8 mouse cellular contexts compared by ENCODE assay signal in genomic region chr9:21426013-21426412, GRCm38 (mm10). TPM values are rescaled to one million over a fixed set of nuclear protein-coding genes. Genes with fewer than 3 reads are reported as not detected.
DNase-seq lines count a peak whose midpoint lies in the region; ATAC-seq and TF ChIP-seq lines count a peak whose summit lies in the region.

No protein-coding gene starts in this region.

- H3K27ac ChIP-seq in layer of hippocampus, adult 2 months, result peak overlapping the region; percentile 95
- H3K27ac ChIP-seq in forebrain, embryonic 13.5 days, result no peak overlapping the region
- peak overlapping the region; percentile 66 for H3K27ac ChIP-seq in macrophage

- 42% methylated on average over 1 of the region's 1 CpGs for WGBS in forebrain, embryonic 13.5 days
- 0% methylated on average over 1 of the region's 1 CpGs for WGBS in macrophage (ENCODE audit: missing documents)

- peak overlapping the region; percentile 97 for H3K4me2 ChIP-seq in forebrain, embryonic 13.5 days

- no peaks in the 10 kb centered on the region for H3K9me3 ChIP-seq in forebrain, embryonic 13.5 days (replicated peaks)

- H3K27me3 ChIP-seq in forebrain, embryonic 13.5 days, result no peaks in the 10 kb centered on the region

- no peak for DNase-seq in layer of hippocampus, adult 2 months (ENCODE audit: low spot score in 2 of 2)
- DNase-seq in layer of hippocampus, postnatal 36 days, result no peak
- DNase-seq in kidney, postnatal 10 days, result peak; percentile 54
- DNase-seq in retina, postnatal 1 day, result no peak
- no peak for DNase-seq in cerebellum, adult 11-12 months
- DNase-seq in c-Kit-positive CD71-positive TER-119-positive erythroid progenitor cells, embryonic 14.5 days (ENCODE audit: low spot score), result no peak

- H3K4me3 ChIP-seq in layer of hippocampus, adult 2 months, result peak overlapping the region; percentile 100
- peak overlapping the region; percentile 82 for H3K4me3 ChIP-seq in forebrain, embryonic 13.5 days
- H3K4me3 ChIP-seq in macrophage (ENCODE audit: inconsistent target), result peak overlapping the region; percentile 96

- H3K79me2 ChIP-seq in macrophage (ENCODE audit: inconsistent target), result peaks cover 62% of the 10 kb centered on the region

- peaks cover 56% of the 10 kb centered on the region for H3K4me1 ChIP-seq in forebrain, embryonic 13.5 days

- H3K36me3 ChIP-seq in forebrain, embryonic 13.5 days (ENCODE audit: poor library complexity, severe bottlenecking), result peaks cover 6% of the 10 kb centered on the region
- no peaks in the 10 kb centered on the region for H3K36me3 ChIP-seq in macrophage (ENCODE audit: inconsistent target)

- H3K9ac ChIP-seq in forebrain, embryonic 13.5 days, result peak overlapping the region; percentile 89

- no peak for ATAC-seq in forebrain, embryonic 13.5 days

- TF ChIP-seq CTCF in layer of hippocampus, adult 2 months (conservative IDR thresholded peaks at IDR 0.05), result no peak

RNA-seq across cellular contexts. Expression of gene Dnm2, which starts 1.3 kb away (rescaled TPM):
- 10 to 100 TPM; 58.0 to 69.6 TPM for total RNA-seq in layer of hippocampus, adult 2 months (2021)
- 10 to 100 TPM; 58.1 to 70.6 TPM for total RNA-seq in layer of hippocampus, postnatal 36 days (2021)
- 71.8 and 72.4 TPM in 2 replicates for polyA plus RNA-seq in forebrain, embryonic 13.5 days (2015; fragmentation: Nextera tagmentation; extraction: Ambion mirVana)
- 100 to 1,000 TPM; 187 to 515 (median 394) TPM for total RNA-seq in macrophage (2018; cell fraction: chromatin; rRNA removed)
- 100 to 1,000 TPM in 21 of 26 experiments, 10 to 100 TPM in 5; 84.7 to 144 (median 113) TPM for total RNA-seq in macrophage (2018; cell fraction: cytosol; rRNA removed)
- total RNA-seq in macrophage (2018; cell fraction: nucleus; rRNA removed), result 100 to 1,000 TPM; 106 to 277 (median 208) TPM
- 101 to 145 TPM (median 112 TPM) in 3 replicates for polyA plus RNA-seq in macrophage (2018)

RNA-seq across cellular contexts. Expression of gene Qtrt1, which starts 14.4 kb away (rescaled TPM):
- total RNA-seq in layer of hippocampus, adult 2 months (2021), result 10 to 100 TPM; 31.2 to 46.2 TPM
- total RNA-seq in layer of hippocampus, postnatal 36 days (2021), result 10 to 100 TPM; 36.6 to 44.2 TPM
- 46.9 and 55.9 TPM in 2 replicates for polyA plus RNA-seq in forebrain, embryonic 13.5 days (2015; fragmentation: Nextera tagmentation; extraction: Ambion mirVana)
- total RNA-seq in macrophage (2018; cell fraction: chromatin; rRNA removed), result 10 to 100 TPM; 12.0 to 53.9 (median 28.6) TPM
- total RNA-seq in macrophage (2018; cell fraction: cytosol; rRNA removed), result 1 to 10 TPM; 2.9 to 7.9 (median 6.6) TPM
- total RNA-seq in macrophage (2018; cell fraction: nucleus; rRNA removed), result 10 to 100 TPM in 23 of 26 experiments, 1 to 10 TPM in 3; 5.9 to 31.4 (median 17.0) TPM
- polyA plus RNA-seq in macrophage (2018), result 6.1 to 12.6 TPM (median 9.4 TPM) in 3 replicates

RNA-seq across cellular contexts. Expression of gene Ilf3, which starts 58.3 kb away (rescaled TPM):
- total RNA-seq in layer of hippocampus, adult 2 months (2021), result 100 to 1,000 TPM; 106 to 108 TPM
- total RNA-seq in layer of hippocampus, postnatal 36 days (2021), result 100 to 1,000 TPM in 1 of 2 experiments, 10 to 100 TPM in 1; 80.8 to 107 TPM
- 310 and 349 TPM in 2 replicates for polyA plus RNA-seq in forebrain, embryonic 13.5 days (2015; fragmentation: Nextera tagmentation; extraction: Ambion mirVana)
- total RNA-seq in macrophage (2018; cell fraction: chromatin; rRNA removed), result 100 to 1,000 TPM in 25 of 26 experiments, 10 to 100 TPM in 1; 91.4 to 349 (median 167) TPM
- 10 to 100 TPM; 25.3 to 42.3 (median 32.5) TPM for total RNA-seq in macrophage (2018; cell fraction: cytosol; rRNA removed)
- total RNA-seq in macrophage (2018; cell fraction: nucleus; rRNA removed), result 100 to 1,000 TPM in 16 of 26 experiments, 10 to 100 TPM in 10; 78.0 to 241 (median 106) TPM
- polyA plus RNA-seq in macrophage (2018), result 35.3 to 40.5 TPM (median 35.7 TPM) in 3 replicates
